Mouse (Mus musculus): ENCODE measurements around the gene Mcm6. TPM values are rescaled to one million over a fixed set of nuclear protein-coding genes. Genes with fewer than 3 reads are reported as not detected.

Gene Mcm6
- polyA plus RNA-seq, 1 experiment from 2014 or later = 223 TPM

GRCm38 (mm10) chr1:128372143-128372860 is 12.8 kb upstream of the Mcm6 start:
- Histone ChIP-seq H3K9me3 (no peaks in the 10 kb centered on the region), H3K4me1 (no peaks in the 10 kb centered on the region), H3K27me3 (no peaks in the 10 kb centered on the region), H3K36me3 (peaks cover 33% of the 10 kb centered on the region), H3K9ac (no peak overlapping the region), H3K4me2 (no peak overlapping the region), H3K27ac (no peak overlapping the region), H3K4me3 (no peak overlapping the region)
- ATAC-seq (ENCODE audit: insufficient number of reproducible peaks, insufficient read depth, low FRiP score, low TSS enrichment, low read depth) = no peak
- 82% methylated on average over 7 of the region's 7 CpGs for WGBS

GRCm38 (mm10) chr1:128368732-128369441 is 9.4 kb upstream of the Mcm6 start:
- ATAC-seq (ENCODE audit: insufficient number of reproducible peaks, insufficient read depth, low FRiP score, low TSS enrichment, low read depth) = no peak
- H3K27ac ChIP-seq = no peak overlapping the region
- WGBS = 72% methylated on average over 5 of the region's 5 CpGs
- no peaks in the 10 kb centered on the region for H3K27me3 ChIP-seq
- no peak overlapping the region for H3K4me3 ChIP-seq
- no peak overlapping the region for H3K4me2 ChIP-seq
- H3K36me3 ChIP-seq = peaks cover 32% of the 10 kb centered on the region
- H3K9ac ChIP-seq = no peak overlapping the region
- H3K9me3 ChIP-seq = no peaks in the 10 kb centered on the region
- no peaks in the 10 kb centered on the region for H3K4me1 ChIP-seq

GRCm38 (mm10) chr1:128360601-128361000 is 1.1 kb upstream of the Mcm6 start:
- Histone ChIP-seq H3K9ac (no peak overlapping the region), H3K9me3 (no peaks in the 10 kb centered on the region), H3K27ac (no peak overlapping the region), H3K4me1 (peaks cover 31% of the 10 kb centered on the region), H3K4me3 (no peak overlapping the region), H3K4me2 (no peak overlapping the region), H3K36me3 (peaks cover 27% of the 10 kb centered on the region), H3K27me3 (no peaks in the 10 kb centered on the region)
- WGBS = 66% methylated on average over 2 of the region's 2 CpGs
- no peak for ATAC-seq (ENCODE audit: insufficient number of reproducible peaks, insufficient read depth, low FRiP score, low TSS enrichment, low read depth)

GRCm38 (mm10) chr1:128358916-128359553 is 429 bp downstream of the Mcm6 start:
- Histone ChIP-seq H3K27ac (peak overlapping the region; percentile 96), H3K27me3 (no peaks in the 10 kb centered on the region), H3K4me3 (peak overlapping the region; percentile 82), H3K4me2 (peak overlapping the region; percentile 60), H3K9ac (peak overlapping the region; percentile 90), H3K4me1 (peaks cover 31% of the 10 kb centered on the region), H3K36me3 (peaks cover 34% of the 10 kb centered on the region), H3K9me3 (no peaks in the 10 kb centered on the region)
- ATAC-seq (ENCODE audit: insufficient number of reproducible peaks, insufficient read depth, low FRiP score, low TSS enrichment, low read depth) = peak; percentile 77
- under 1% methylated on average over 35 of the region's 35 CpGs for WGBS

- Histone ChIP-seq H3K36me3 (peaks cover 39% of the 10 kb centered on the region), H3K4me1 (peaks cover 31% of the 10 kb centered on the region), H3K27ac (peak overlapping the region; percentile 96; the same call in 1 of the 2 replicates), H3K4me2 (peak overlapping the region; percentile 60), H3K4me3 (peak overlapping the region; percentile 82), H3K9me3 (no peaks in the 10 kb centered on the region), H3K9ac (peak overlapping the region; percentile 90), H3K27me3 (no peaks in the 10 kb centered on the region)
- no peak for ATAC-seq (ENCODE audit: insufficient number of reproducible peaks, insufficient read depth, low FRiP score, low TSS enrichment, low read depth)
- 66% methylated on average over 6 of the region's 6 CpGs for WGBS
These were observed 1.2 kb downstream of the Mcm6 start for GRCm38 (mm10) chr1:128358276-128358675.

- H3K9ac ChIP-seq = peak overlapping the region; percentile 90; the same call in 1 of the 2 replicates
- peaks cover 31% of the 10 kb centered on the region for H3K4me1 ChIP-seq
- peaks cover 38% of the 10 kb centered on the region for H3K36me3 ChIP-seq
- no peak overlapping the region for H3K27ac ChIP-seq
- WGBS = 55% methylated on average over 3 of the region's 3 CpGs
- no peaks in the 10 kb centered on the region for H3K27me3 ChIP-seq
- no peak for ATAC-seq (ENCODE audit: insufficient number of reproducible peaks, insufficient read depth, low FRiP score, low TSS enrichment, low read depth)
- peak overlapping the region; percentile 82 for H3K4me3 ChIP-seq
- peak overlapping the region; percentile 60 for H3K4me2 ChIP-seq
- H3K9me3 ChIP-seq = no peaks in the 10 kb centered on the region
These were observed 2.0 kb downstream of the Mcm6 start for GRCm38 (mm10) chr1:128357452-128357851.

GRCm38 (mm10) chr1:128353092-128353491 is 6.4 kb downstream of the Mcm6 start:
- H3K27ac ChIP-seq = no peak overlapping the region
- no peak overlapping the region for H3K4me3 ChIP-seq
- H3K9ac ChIP-seq = no peak overlapping the region
- no peak for ATAC-seq (ENCODE audit: insufficient number of reproducible peaks, insufficient read depth, low FRiP score, low TSS enrichment, low read depth)
- H3K27me3 ChIP-seq = no peaks in the 10 kb centered on the region
- no peak overlapping the region for H3K4me2 ChIP-seq
- peaks cover 19% of the 10 kb centered on the region for H3K4me1 ChIP-seq
- H3K36me3 ChIP-seq = peaks cover 76% of the 10 kb centered on the region
- WGBS = 87% methylated on average over 3 of the region's 3 CpGs
- no peaks in the 10 kb centered on the region for H3K9me3 ChIP-seq

GRCm38 (mm10) chr1:128344232-128344631 is 15.2 kb downstream of the Mcm6 start:
- H3K27me3 ChIP-seq = no peaks in the 10 kb centered on the region
- WGBS = 88% methylated on average over 10 of the region's 10 CpGs
- no peak overlapping the region for H3K9ac ChIP-seq
- H3K4me3 ChIP-seq = no peak overlapping the region
- no peak overlapping the region for H3K4me2 ChIP-seq
- no peak overlapping the region for H3K27ac ChIP-seq
- peaks cover 89% of the 10 kb centered on the region for H3K36me3 ChIP-seq
- no peak for ATAC-seq (ENCODE audit: insufficient number of reproducible peaks, insufficient read depth, low FRiP score, low TSS enrichment, low read depth)
- H3K9me3 ChIP-seq = no peaks in the 10 kb centered on the region
- no peaks in the 10 kb centered on the region for H3K4me1 ChIP-seq

GRCm38 (mm10) chr1:128337708-128338320 is 21.6 kb downstream of the Mcm6 start:
- H3K27ac ChIP-seq = no peak overlapping the region
- no peaks in the 10 kb centered on the region for H3K9me3 ChIP-seq
- no peak for ATAC-seq (ENCODE audit: insufficient number of reproducible peaks, insufficient read depth, low FRiP score, low TSS enrichment, low read depth)
- H3K9ac ChIP-seq = no peak overlapping the region
- H3K27me3 ChIP-seq = no peaks in the 10 kb centered on the region
- no peak overlapping the region for H3K4me2 ChIP-seq
- peaks cover 88% of the 10 kb centered on the region for H3K36me3 ChIP-seq
- no peak overlapping the region for H3K4me3 ChIP-seq
- WGBS = 91% methylated on average over 13 of the region's 13 CpGs
- H3K4me1 ChIP-seq = no peaks in the 10 kb centered on the region

- no peak for ATAC-seq (ENCODE audit: insufficient number of reproducible peaks, insufficient read depth, low FRiP score, low TSS enrichment, low read depth)
- H3K9ac ChIP-seq = no peak overlapping the region
- H3K4me1 ChIP-seq = no peaks in the 10 kb centered on the region
- no peaks in the 10 kb centered on the region for H3K9me3 ChIP-seq
- 94% methylated on average over 1 of the region's 1 CpGs for WGBS
- H3K4me2 ChIP-seq = no peak overlapping the region
- no peak overlapping the region for H3K4me3 ChIP-seq
- H3K36me3 ChIP-seq = peaks cover 90% of the 10 kb centered on the region
- H3K27me3 ChIP-seq = no peaks in the 10 kb centered on the region
- no peak overlapping the region for H3K27ac ChIP-seq
These were observed 29.2 kb downstream of the Mcm6 start for GRCm38 (mm10) chr1:128330313-128330712.

GRCm38 (mm10) chr1:128328218-128328617 is 31.2 kb downstream of the Mcm6 start, which contains the start of gene Lct:
Gene Lct, minus strand, starts transcription at chr1:128328318.
- WGBS = 84% methylated on average over 3 of the region's 3 CpGs
- H3K9ac ChIP-seq = no peak within 1 kb of the TSS
- no peaks in the 10 kb centered on the region for H3K27me3 ChIP-seq
- no peak within 1 kb of the TSS for H3K4me3 ChIP-seq
- H3K27ac ChIP-seq = no peak within 1 kb of the TSS
- no peak within 1 kb of the TSS for H3K4me2 ChIP-seq
- H3K9me3 ChIP-seq = no peaks in the 10 kb centered on the region
- peaks cover 69% of the 10 kb centered on the region for H3K36me3 ChIP-seq
- no peaks in the 10 kb centered on the region for H3K4me1 ChIP-seq
- ATAC-seq (ENCODE audit: insufficient number of reproducible peaks, insufficient read depth, low FRiP score, low TSS enrichment, low read depth) = no peak
